Mouse (Mus musculus): Measurements from ENCODE around the gene Naa50. TPM values are rescaled to one million over a fixed set of nuclear protein-coding genes. Genes with fewer than 3 reads are reported as not detected.

The Naa50 gene
- 207 TPM for polyA plus RNA-seq (2014; fragmentation: Illumina TruSeq; extraction: RNeasy Lipid Tissue Mini Kit (QIAGEN cat#74804); ENCODE audit: low read depth, low replicate concordance)

GRCm38 (mm10) chr16:44139536-44140185 is at the start of gene Naa50, which contains the start of gene Atp6v1a:
TSS of gene Naa50 (plus strand) at chr16:44139830.
TSS of gene Atp6v1a (minus strand) at chr16:44139705.

GRCm38 (mm10) chr16:44173155-44173941 is 33.7 kb downstream of the Naa50 start, which contains the start of gene Usf3:
TSS of gene Usf3 (plus strand) at chr16:44173246.

Other genes starting within 250 kb of the Naa50 start
- 9.0 TPM for gene Qtrt2, start 213.0 kb upstream of the Naa50 start, polyA plus RNA-seq (2014; fragmentation: Illumina TruSeq; extraction: RNeasy Lipid Tissue Mini Kit (QIAGEN cat#74804); ENCODE audit: low read depth, low replicate concordance)
- 5.8 TPM for gene Zdhhc23, start 160.0 kb upstream of the Naa50 start, polyA plus RNA-seq (2014; fragmentation: Illumina TruSeq; extraction: RNeasy Lipid Tissue Mini Kit (QIAGEN cat#74804); ENCODE audit: low read depth, low replicate concordance)
- 14.1 TPM for gene Gramd1c, start 76.5 kb upstream of the Naa50 start, polyA plus RNA-seq (2014; fragmentation: Illumina TruSeq; extraction: RNeasy Lipid Tissue Mini Kit (QIAGEN cat#74804); ENCODE audit: low read depth, low replicate concordance)
- gene Atp6v1a, start 125 bp upstream of the Naa50 start, polyA plus RNA-seq (2014; fragmentation: Illumina TruSeq; extraction: RNeasy Lipid Tissue Mini Kit (QIAGEN cat#74804); ENCODE audit: low read depth, low replicate concordance) = 622 TPM
- 26.4 TPM for gene Usf3, start 33.4 kb downstream of the Naa50 start, polyA plus RNA-seq (2014; fragmentation: Illumina TruSeq; extraction: RNeasy Lipid Tissue Mini Kit (QIAGEN cat#74804); ENCODE audit: low read depth, low replicate concordance)
- 0.40 TPM for gene Sidt1, start 193.4 kb downstream of the Naa50 start, polyA plus RNA-seq (2014; fragmentation: Illumina TruSeq; extraction: RNeasy Lipid Tissue Mini Kit (QIAGEN cat#74804); ENCODE audit: low read depth, low replicate concordance)
- 12.2 TPM for gene Spice1, start 207.3 kb downstream of the Naa50 start, polyA plus RNA-seq (2014; fragmentation: Illumina TruSeq; extraction: RNeasy Lipid Tissue Mini Kit (QIAGEN cat#74804); ENCODE audit: low read depth, low replicate concordance)